Mouse (Mus musculus) urinary bladder, adult 18-20 months (tissue): Measurements from ENCODE around the gene Farsa.

Experiments used
- DNase-seq, 2 experiments: peaks; one replicate each; pipeline ENCODE4 v3.0.0; 2022; ENCODE audit warnings: low spot score in 2 of 2, mixed read lengths in 2 of 2

The Farsa gene

GRCm38 (mm10) chr8:84834866-84835855 is 21.6 kb upstream of the Farsa start:
- DNase-seq, result no peak

GRCm38 (mm10) chr8:84837149-84837911 is 19.5 kb upstream of the Farsa start:
- no peak for DNase-seq

DNA sequence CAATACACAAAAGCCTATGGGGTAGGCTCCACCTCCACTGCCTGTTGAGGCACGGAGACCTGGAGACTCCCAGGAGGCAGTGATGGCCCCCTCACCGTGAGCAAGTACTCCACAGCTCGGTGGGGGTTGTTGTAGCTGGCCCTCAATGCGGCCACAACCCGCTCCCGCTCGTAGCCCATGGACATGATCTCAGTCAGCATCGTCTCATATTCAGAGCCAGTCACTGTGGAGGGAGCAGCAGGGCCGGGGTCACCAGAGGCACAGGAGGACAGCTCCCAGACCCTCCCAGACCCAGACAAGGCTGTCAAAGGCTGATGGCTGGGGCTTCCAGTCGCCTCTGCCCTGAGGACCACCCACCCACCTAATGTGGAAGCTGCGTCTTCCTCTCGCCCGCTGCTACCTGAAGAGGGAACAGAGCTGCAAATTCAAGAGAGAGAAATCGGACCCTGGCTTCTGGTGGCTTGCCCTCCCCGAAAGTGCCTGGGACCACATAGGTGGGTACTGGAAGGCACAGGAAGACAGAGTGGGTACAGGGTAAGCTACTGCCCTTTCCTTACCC is 18.8 kb upstream of the Farsa start:
- DNase-seq, result no peak

GRCm38 (mm10) chr8:84838513-84838912 is 18.3 kb upstream of the Farsa start:
- DNase-seq, result no peak

- DNase-seq, result no peak
Measured at GRCm38 (mm10) chr8:84839411-84839810, 17.4 kb upstream of the Farsa start.

GRCm38 (mm10) chr8:84839875-84840247 is 16.9 kb upstream of the Farsa start:
- no peak for DNase-seq

DNA sequence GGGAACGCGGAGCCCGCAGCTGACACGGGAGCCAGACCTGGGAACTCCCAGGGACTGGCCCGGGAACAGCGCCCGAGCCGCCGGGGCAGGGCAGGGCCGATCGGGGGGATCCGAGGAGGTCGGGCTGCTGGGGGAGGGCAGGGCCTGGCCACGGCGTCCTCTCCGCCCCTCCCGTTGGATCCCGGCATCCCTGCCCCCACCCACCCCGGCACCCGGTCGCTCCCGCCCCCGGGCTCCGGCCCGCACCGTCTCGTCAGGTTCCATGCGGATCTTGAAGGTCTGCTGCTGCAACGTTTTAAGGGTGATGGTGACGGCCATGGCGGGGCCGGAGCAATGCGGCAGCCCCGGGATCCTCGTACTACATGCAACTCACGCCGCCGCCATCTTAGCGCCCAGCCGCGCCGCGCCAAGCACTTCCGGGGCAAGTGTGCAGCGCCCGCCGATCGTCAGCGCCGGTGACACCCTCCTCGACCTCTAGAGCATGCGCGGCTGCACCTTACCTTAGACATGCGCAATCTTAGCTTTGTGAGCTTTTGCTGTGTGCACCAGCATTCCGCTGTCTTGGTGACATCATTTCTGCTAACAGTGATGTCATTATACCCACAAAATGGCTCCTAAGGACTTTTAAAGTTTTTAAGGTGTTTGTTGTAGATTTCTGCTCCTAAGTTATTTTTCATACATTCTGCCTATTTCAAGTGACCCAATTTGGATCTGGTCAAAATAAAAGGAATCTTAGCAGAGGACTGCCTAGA is 16.4 kb upstream of the Farsa start, which contains the start of gene Rad23a:
Gene Rad23a (minus strand): TSS at position 418 of the 752 bp plus-strand sequence.
- peak; percentile 75 to 84 for DNase-seq

GRCm38 (mm10) chr8:84841514-84841913 is 15.3 kb upstream of the Farsa start:
- DNase-seq, result no peak

GRCm38 (mm10) chr8:84844397-84845070 is 12.3 kb upstream of the Farsa start:
- DNase-seq, result no peak

DNA sequence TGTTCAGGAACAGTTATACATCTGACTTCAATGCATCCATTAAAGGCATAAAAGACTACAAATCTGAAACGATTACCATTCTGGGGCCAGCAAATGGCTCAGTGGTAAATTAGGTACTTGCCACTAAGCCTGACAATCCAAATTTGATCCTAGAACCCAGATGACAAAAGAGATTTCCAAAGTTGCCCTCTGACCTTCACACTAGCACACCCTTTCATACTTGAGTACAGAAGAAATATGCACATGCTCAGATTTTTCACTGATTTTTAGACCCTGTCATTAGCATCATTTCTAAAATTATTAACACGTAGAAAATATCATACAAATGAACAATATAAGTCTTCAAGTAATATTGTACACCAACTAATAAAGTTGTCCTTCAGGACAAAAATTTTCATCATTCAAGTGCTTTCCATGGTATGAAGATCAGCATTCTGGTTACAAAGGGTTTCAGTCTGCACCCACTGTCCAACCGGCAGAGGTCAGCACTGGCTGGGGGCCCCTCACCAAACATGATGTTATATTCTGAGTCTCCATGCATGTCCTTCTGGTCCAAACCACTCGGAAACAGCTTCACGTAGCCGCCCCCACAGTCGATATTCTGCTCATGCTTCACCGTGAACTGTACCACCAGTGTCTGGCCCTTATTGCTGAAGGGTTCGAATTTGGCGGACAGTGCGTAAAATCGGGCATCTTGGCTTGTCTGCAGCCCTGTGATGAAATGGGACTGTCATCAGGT is 11.3 kb upstream of the Farsa start:
- no peak for DNase-seq

DNA sequence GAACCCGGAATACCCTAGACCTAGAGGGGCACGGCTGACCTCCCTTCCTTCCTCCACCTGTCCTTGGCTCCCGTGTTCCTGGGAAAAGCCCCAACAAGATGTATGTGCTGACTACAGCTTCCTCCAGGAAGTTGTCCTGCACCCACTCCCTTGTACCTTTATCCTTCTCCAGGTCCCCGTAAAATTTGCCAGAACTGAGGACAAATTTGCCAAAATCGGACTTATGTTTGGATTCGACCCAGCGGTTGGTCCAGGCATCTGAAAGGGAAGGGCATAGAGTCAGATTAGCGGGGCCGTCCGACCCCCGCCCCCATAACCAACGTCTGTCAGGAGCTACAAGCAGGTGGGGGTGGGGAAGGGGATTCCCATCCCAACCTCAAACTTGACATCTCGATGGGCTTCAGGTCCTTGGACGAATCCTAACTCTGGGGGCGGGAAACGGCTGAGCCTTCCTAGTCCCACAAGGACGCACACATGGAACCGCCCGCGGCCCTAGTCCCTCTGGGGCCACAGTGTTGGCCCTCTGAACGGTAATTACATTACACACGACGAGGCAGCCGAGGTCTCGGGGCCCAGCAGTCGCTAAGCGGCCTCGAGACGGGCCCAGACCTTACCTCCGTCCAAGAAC is 10.6 kb upstream of the Farsa start:
- DNase-seq, result no peak

GRCm38 (mm10) chr8:84846722-84847572 is 9.8 kb upstream of the Farsa start, which contains the start of gene Calr:
TSS of gene Calr (minus strand) at chr8:84846934.
- DNase-seq, result peak; percentile 94 to 100

DNA sequence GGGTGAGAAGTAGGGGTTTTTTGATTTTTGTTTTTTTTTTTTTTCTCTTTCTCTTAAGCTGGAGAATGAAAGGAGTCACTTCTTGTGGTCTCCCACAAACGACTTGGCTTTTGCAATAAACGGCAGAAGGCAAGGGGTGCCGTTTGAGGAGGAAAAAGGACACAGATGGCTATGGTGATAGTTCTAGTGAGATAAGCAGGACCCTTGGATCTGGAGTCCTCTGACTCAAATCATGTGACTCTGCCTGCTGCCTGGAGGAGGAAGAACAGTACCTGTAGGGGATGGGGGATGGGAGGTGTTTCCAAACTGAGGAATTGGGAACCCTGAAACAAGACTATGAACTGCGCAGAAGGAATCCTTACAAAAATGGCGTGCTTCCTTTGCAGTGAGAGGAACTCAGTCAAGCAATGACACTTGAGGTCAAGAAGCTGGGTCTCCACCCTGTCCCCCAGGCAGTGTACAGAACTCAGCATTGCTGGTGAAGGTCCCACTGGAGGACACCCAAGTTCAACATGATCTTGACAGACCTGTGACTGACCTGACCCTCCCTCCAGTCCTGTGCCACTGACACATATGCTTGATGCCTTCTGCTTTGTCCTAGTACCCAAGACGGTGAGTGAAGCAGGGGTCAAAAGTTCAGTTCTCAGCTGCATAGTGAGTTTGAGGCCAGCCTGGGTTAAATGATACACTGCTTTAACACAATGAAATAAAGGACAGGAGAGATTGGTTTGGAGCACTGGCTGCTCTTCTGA is 8.9 kb upstream of the Farsa start:
- DNase-seq, result no peak

GRCm38 (mm10) chr8:84856434-84856833 is 355 bp upstream of the Farsa start:
- no peak for DNase-seq

DNA sequence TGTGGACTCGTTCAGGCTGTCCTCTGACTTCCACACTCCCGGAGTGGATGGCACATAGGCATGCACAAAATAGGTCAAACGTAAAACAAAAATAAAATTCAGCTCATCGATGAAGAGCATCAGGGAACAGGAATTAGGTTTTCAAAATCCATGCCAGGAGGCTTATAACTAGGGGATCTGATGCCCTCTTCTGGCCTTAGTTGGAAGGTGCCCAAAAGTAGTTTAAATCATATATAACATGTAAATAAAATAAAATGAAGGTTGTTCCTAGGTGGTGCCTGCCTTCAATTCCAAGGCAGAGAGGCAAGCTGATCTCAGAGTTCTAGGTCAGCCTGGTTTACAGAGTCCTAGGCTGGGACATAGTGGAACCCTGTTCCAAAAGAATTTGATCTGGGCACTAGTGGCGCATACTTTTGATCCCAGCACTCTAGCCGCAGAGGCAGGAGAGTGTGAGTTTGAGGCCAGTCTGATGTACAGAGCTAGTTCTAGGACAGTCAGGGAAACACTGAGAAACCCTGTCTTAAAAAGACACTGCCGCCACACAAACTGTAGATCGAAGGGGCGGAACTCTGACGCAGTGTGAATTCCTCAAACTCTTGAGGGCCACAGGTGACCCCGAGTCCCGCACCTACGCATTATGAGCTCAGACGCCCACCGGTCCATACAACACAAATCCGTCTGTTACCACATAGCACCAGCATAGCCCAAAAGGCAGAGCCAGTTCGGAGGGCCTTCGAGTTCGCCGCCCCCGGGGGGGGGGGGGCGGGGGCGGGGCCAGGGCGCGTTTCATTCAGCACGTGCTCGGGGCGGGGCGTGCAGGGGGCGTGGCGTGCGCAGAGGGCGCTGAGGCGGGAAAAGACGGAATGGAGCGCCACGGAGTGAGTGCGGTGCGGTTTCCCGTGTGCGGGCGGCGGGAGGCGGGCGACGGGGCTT is 14.9 kb downstream of the Farsa start, which contains the start of gene Syce2:
Gene Syce2 (plus strand): TSS at position 736 of the 933 bp plus-strand sequence.
- DNase-seq, result peak; percentile 61 to 71

GRCm38 (mm10) chr8:84872309-84872965 is 15.6 kb downstream of the Farsa start:
- peak in 1 of 2 experiments; percentile 25 for DNase-seq
